Mouse (Mus musculus) G1E-ER4 (cell line): ENCODE data around the gene Cyb561d2. TPM values are rescaled to one million over a fixed set of nuclear protein-coding genes. Genes with fewer than 3 reads are reported as not detected.

Experiments
- GATA1 ChIP-seq: IDR thresholded peaks from one replicate; pipeline ENCODE4 v1.8.0; 2012; ENCODE audit warnings: low read length, inconsistent platforms
- polyA plus RNA-seq: library from polyadenylated mRNA; stranded (reverse); fragments of >175 nt; gene quantifications from 2 replicates; pipeline ENCODE4 v1.2.3, GENCODE M21; 2012

Cyb561d2 gene
- 11.6 and 11.7 TPM in 2 replicates for polyA plus RNA-seq

GRCm38 (mm10) chr9:107541474-107542351 is at the start of gene Cyb561d2, which contains the start of gene Nprl2:
Cyb561d2 (minus strand) TSS chr9:107542193.
Nprl2 (plus strand) TSS chr9:107542226.
- no peak for TF ChIP-seq GATA1

DNA sequence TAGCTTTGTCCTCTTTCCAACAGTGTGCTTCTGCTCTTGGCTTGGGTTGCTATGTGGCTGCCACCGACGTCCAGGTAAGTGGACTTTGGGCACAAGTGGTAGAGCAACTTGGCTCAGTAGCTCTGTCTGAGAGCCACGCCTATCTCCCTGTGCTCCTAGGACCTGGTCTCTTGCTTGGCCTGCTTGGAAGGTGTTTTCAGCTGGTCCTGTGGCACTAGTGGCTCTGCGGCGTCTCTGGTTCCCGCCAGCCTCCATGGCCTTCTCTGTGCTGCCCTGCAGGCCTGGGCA is 48.7 kb upstream of the Cyb561d2 start:
- no peak for TF ChIP-seq GATA1

DNA sequence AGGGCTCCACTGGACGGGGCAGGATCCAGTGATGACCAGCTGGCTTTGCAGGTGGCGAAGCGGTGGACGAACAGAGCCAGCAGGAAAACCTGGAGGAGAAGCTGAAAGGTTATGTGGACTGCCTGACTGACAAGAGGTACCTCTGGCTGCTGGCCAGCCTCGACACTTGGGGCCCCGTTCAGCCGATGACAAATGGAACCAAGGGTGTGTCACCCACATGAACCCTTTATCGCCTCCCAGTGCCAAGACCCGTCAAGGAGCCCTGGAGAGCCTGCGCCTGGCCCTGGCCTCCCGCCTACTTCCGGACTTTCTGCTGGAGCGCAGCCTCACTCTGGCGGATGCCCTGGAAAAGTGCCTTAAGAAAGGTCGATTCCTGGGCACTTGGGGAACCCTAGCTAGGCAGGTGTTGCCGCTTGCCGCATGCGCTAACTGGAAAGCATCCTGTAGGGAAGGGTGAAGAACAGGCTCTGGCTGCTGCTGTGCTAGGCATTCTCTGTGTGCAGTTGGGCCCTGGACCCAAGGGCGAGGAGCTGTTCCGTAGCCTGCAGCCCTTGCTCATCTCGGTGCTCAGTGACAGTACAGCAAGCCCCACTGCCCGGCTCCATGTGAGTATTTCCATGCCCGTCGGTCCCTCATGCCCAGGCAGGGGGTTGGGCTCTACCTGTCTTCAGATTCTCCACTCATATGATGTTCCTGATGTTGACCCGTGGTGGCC is 48.2 kb upstream of the Cyb561d2 start:
- TF ChIP-seq GATA1 = no peak

DNA sequence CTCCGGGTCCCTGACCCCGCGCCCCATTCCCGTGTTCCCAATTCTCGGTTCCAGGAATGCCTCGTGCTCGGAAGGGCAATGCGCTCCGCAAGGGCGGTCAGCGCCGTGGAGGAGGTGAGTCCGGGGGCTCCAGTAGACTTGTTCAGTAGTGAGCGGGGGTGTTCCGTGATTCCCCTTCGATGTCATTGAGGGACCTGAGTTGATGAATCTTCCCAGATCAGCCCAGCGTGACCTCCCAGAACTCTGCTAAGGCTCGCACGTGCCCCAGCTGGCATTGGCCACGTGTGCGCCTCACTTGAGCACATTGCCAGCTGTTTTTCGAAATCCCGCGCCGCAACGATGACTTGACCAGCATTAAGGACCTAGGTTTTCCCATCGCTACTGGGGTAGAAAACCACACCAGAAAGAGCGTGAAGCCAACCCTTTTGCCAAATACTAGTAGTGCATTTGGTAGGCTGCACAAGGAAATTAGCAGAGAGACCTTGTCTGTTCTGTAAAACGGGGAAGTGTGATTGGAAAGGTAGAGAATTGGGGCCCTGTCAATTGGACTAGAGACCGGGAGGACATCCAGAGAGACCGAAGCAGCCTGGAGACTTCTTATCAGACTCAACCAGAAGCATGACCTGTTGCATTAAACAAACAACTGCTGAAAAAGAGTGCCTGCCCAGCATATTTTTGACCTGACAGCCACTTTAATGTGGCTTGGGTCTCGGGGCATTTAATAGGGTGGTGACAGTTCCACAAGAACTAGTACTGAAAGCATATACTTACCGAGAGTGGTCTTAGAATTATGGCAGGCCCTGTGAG is 46.0 kb upstream of the Cyb561d2 start:
- no peak for TF ChIP-seq GATA1

- TF ChIP-seq GATA1 = peak; percentile 23
Measured at GRCm38 (mm10) chr9:107586974-107587832, 45.2 kb upstream of the Cyb561d2 start, which contains the start of gene Ifrd2. Ifrd2 (plus strand) TSS chr9:107587642.

DNA sequence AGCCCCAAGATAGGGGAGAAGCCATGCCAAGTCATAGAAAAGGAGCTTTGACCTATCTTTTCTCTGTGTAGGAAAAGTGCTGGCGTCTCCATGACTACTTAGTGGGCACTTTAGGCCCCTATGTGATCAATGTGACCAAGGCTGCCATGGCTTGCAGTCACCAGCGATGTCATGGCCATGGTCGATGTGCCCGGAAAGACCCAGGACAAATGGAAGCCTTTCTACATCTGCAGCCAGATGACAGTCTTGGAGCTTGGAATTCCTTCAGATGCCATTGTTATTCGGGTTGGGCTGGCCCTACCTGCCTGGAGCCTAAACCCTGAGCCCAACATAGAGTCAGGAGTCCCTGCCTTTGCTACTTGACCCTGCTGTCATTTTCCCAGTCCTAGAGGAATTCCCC is 44.5 kb upstream of the Cyb561d2 start:
- no peak for TF ChIP-seq GATA1

- no peak for TF ChIP-seq GATA1
Measured at GRCm38 (mm10) chr9:107583174-107583573, 41.2 kb upstream of the Cyb561d2 start.

GRCm38 (mm10) chr9:107582509-107583062 is 40.6 kb upstream of the Cyb561d2 start:
- no peak for TF ChIP-seq GATA1

- TF ChIP-seq GATA1 = no peak
Measured at GRCm38 (mm10) chr9:107581584-107581983, 39.6 kb upstream of the Cyb561d2 start.

DNA sequence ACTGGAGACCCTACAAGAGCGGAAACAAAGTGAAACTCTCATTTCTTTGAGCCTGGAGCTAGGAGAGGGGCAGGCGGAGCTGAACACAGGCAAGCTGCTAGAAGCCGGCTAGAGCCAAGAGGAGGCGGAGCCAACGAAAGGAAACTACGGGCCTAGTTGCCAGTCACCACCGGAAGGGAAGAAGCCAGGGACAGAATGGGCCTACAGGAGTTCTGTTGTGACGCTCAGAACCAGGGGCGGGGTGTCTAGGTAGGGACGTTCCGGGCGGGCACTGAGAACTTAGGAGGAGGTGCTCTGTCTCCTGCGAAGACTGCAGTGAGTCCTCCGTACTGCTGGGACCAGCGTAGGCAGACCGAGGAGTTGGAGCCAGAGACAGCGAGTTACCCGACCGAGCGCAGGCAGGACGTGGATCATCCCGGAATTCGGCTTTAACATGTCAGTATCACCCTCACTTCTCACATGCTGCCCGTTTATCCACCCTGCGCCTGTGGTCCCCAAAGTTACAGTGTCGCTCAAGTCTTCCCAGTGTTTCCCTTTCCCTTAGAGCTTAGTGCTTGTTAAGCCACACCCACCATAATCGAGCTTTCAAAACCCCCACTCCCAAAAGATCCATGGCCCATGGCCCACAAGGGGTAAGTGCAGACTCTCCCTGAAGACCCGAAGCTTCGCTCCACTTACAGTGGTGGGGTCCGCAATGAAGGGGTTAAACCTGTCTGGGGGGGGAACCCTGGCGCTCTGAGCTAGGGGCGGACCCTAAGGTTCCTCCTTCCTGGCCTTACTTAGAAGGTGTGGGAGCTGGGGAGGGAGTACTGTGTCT is 38.7 kb upstream of the Cyb561d2 start, which contains the start of gene Hyal3:
Hyal3 (plus strand) TSS at position 318 of the 817 bp plus-strand sequence.
- TF ChIP-seq GATA1 = no peak

- TF ChIP-seq GATA1 = no peak
Measured at GRCm38 (mm10) chr9:107579023-107579900, 37.3 kb upstream of the Cyb561d2 start.

DNA sequence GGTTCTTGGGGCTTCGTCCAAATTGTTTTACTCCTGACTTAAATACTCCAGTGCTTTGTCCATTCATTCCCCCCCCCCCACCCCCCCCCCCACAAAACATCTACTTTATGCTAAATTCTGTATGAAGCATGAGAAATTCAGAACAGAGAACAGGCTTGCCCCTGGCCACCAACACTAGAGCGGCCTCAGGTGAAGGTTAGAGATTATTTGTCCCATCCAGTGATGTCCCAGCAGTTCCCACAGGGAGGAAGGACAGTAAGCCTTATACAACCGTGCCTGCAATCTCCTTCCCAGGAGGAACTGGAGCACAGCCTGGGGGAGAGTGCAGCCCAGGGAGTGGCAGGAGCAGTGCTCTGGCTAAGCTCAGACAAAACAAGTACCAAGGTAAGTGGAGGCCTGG is 36.6 kb upstream of the Cyb561d2 start, which contains the start of gene Naa80:
Naa80 (plus strand) TSS at position 301 of the 400 bp plus-strand sequence.
- TF ChIP-seq GATA1 = no peak

DNA sequence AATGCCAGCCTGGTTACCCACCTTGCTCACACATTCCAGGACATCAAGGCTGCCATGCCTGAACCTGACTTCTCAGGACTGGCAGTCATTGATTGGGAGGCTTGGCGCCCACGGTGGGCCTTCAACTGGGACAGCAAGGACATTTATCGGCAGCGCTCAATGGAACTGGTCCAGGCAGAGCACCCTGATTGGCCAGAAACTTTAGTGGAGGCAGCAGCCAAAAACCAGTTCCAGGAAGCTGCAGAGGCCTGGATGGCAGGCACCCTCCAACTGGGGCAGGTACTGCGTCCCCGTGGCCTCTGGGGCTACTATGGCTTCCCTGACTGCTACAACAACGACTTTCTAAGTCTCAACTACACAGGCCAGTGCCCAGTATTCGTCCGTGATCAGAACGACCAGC is 35.9 kb upstream of the Cyb561d2 start:
- no peak for TF ChIP-seq GATA1
